Mouse (Mus musculus) ES-Bruce4 (cell line): ENCODE measurements around the gene Cass4.

Experiments used
- CTCF ChIP-seq: IDR thresholded peaks from one replicate; pipeline ENCODE4 v1.8.1; 2011; ENCODE audit warnings: low read depth, low read length
- EP300 ChIP-seq: IDR thresholded peaks from 2 replicates; pipeline ENCODE4 v1.6.1; 2011; ENCODE audit warnings: low read depth, low read length; ENCODE audit not compliant: insufficient read depth
- POLR2A ChIP-seq: IDR thresholded peaks from one replicate; pipeline ENCODE4 v1.8.1; 2011; ENCODE audit warnings: low read length; ENCODE audit not compliant: insufficient read depth

DNA sequence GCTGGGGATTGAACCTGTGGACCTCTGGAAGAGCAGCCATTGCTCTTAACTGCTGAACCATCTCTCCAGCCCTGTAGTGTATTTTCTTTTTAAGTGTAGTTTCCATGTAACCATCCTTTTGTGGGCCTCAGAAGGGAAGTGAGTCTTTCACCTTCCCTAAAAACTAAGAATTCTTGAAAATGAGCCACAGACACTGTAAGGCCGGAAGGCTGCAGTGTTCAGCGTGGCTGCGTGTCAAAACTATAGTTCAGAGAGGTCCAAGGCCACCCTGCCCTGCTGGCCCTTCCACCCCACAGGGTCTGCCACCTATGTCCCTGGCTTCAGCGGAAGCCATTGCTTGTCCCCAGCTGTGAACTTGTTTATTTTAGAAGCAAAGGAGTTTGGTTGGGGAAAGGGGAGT is 12.6 kb downstream of the Cass4 start:
- TF ChIP-seq CTCF, result no peak
- no peak for TF ChIP-seq EP300
- TF ChIP-seq POLR2A, result no peak
